9 mouse cellular contexts compared by ENCODE assay signal in the genomic region with DNA sequence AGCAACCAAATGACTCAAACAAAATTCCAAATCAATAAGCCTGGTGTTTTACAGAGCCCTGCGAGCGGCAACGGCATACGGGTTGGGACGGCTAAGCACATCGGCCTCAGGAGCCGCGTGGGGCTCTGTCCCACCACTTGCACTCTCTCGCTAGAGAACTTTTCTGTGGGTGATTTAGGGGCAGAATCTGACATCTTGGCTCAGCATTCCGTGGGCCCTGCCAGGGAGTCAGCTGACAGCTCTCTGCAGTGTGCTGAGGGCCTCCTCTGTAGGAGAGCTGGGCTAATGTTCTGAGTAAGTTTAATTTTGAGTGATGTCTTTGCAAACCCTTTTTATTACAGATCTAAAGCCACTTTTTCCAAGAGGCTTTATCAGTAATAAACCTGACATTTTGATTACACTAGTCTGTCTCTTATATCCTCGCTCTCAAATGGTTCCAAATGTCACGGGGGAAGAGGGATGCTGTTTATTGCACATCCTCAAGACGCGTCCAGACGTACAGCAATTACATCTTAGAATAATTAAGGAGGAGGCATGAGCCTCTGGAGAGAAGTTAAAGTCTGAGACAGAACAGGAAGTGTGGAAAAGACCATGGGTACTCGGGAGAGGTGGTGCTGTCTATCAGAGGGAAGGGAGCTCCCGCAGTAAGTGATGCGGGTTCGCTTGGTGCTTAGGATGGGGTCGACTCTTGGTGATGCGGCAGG.
DNase-seq lines count a peak whose midpoint lies in the region; ATAC-seq and TF ChIP-seq lines count a peak whose summit lies in the region.
"Had no signal": no experiment of that assay in that cellular context is flagged by ENCODE, and none has a peak within 500 bp of the region (broad histone marks: within the 10 kb centered on the region; RNA-seq: fewer than 3 reads in every experiment).

No protein-coding gene starts in this region.

- H3K36me3 ChIP-seq in limb, embryonic 13.5 days, result no peaks in the 10 kb centered on the region

- no peak for TF ChIP-seq POLR2A in embryonic fibroblast, embryonic 13.5 days (IDR thresholded peaks at IDR 0.05; ENCODE audit: low read depth, low read length)

- peaks cover 39% of the 10 kb centered on the region for H3K27me3 ChIP-seq in limb, embryonic 13.5 days

- DNase-seq in adrenal gland, adult (ENCODE audit: inconsistent age in 2 of 2, low spot score in 1 of 2), result peak; percentile 33 to 53
- DNase-seq in adrenal gland, adult 18-20 months (ENCODE audit: low spot score in 2 of 2), result no peak
- DNase-seq in left cerebral cortex, postnatal 4 days, result peak; percentile 25
- DNase-seq in left cerebral cortex, postnatal 36 days (ENCODE audit: low spot score in 2 of 2), result no peak
- DNase-seq in left cerebral cortex, adult 2 months (ENCODE audit: extremely low spot score in 1 of 2, low spot score in 2 of 2), result no peak
- DNase-seq in right cerebral cortex, postnatal 36 days (ENCODE audit: low spot score in 2 of 2), result no peak
- DNase-seq: heart, adult 11 months had no signal

- intact Hi-C loops in left cerebral cortex, postnatal 4 days (cut with DNase I), result no loop called here
- intact Hi-C loops in left cerebral cortex, postnatal 36 days (cut with DNase I), result no loop called here
- intact Hi-C loops in left cerebral cortex, adult 2 months (cut with DNase I), result no loop called here

- H3K9me3 ChIP-seq in limb, embryonic 13.5 days, result no peaks in the 10 kb centered on the region

- peak overlapping the region; percentile 23 for H3K4me2 ChIP-seq in limb, embryonic 13.5 days (replicated peaks)

- no peak overlapping the region for H3K9ac ChIP-seq in limb, embryonic 13.5 days

- no peak overlapping the region for H3K4me3 ChIP-seq in embryonic fibroblast, embryonic 13.5 days (ENCODE audit: insufficient read depth, low read length)
- H3K4me3 ChIP-seq in limb, embryonic 13.5 days, result peak overlapping the region; percentile 1; the same call in 1 of the 2 replicates
- H3K4me3 ChIP-seq in left cerebral cortex, adult 2 months, result no peak overlapping the region

- WGBS in limb, embryonic 13.5 days, result 27% methylated on average over 21 of the region's 21 CpGs

- TF ChIP-seq CTCF in embryonic fibroblast, embryonic 13.5 days (IDR thresholded peaks at IDR 0.05; ENCODE audit: borderline replicate concordance, insufficient read depth, low read length), result no peak
- no peak for TF ChIP-seq CTCF in left cerebral cortex, adult 2 months (IDR thresholded peaks at IDR 0.05)

- H3K4me1 ChIP-seq in embryonic fibroblast, embryonic 13.5 days (ENCODE audit: control insufficient read depth, insufficient read depth, low read length), result peaks cover 24% of the 10 kb centered on the region
- peaks cover 51% of the 10 kb centered on the region for H3K4me1 ChIP-seq in limb, embryonic 13.5 days

- H3K27ac ChIP-seq in embryonic fibroblast, embryonic 13.5 days (ENCODE audit: insufficient read depth, low read length), result peak overlapping the region; percentile 8; the same call in 1 of the 2 replicates
- no peak overlapping the region; the same call in 1 of the 2 replicates for H3K27ac ChIP-seq in limb, embryonic 13.5 days
- H3K27ac ChIP-seq in left cerebral cortex, adult 2 months, result no peak overlapping the region

- ATAC-seq in limb, embryonic 13.5 days (ENCODE audit: low FRiP score, low read depth), result peak; percentile 56; the same call in 1 of the 2 replicates

Comparison
In these comparisons a context has a peak if more than half of its experiments do, and no peak if none do; other contexts are left out.
1. DNase-seq: peak in adrenal gland, adult (2 of 2) and left cerebral cortex, postnatal 4 days (single experiment); none in adrenal gland, adult 18-20 months (0 of 2), left cerebral cortex, postnatal 36 days (0 of 2), left cerebral cortex, adult 2 months (0 of 2) and right cerebral cortex, postnatal 36 days (0 of 2).